Mouse (Mus musculus) stomach, postnatal 0 days (tissue): ENCODE measurements around the gene Cpsf3. TPM values are rescaled to one million over a fixed set of nuclear protein-coding genes. Genes with fewer than 3 reads are reported as not detected.

ENCODE experiments used
- ATAC-seq: fragments of 200-750 bp; cut with Nextera tagmentation; 2 replicates; pipeline ENCODE4 v1.8.0; 2017; ENCODE audit not compliant: low FRiP score, low TSS enrichment
- DNase-seq: peaks from one replicate; pipeline ENCODE4 v3.0.0-alpha.2; 2016; ENCODE audit warnings: low spot score
- H3K27ac ChIP-seq: fragments of 300-500 bp; sonication (generic); replicated peaks from 2 replicates; pipeline ENCODE4 v1.5.1; 2014; ENCODE audit warnings: mild to moderate bottlenecking, control low read depth
- H3K27me3 ChIP-seq: fragments of 300-500 bp; sonication (generic); 2 replicates; pipeline ENCODE4 v1.6.1; 2014; ENCODE audit warnings: low read length; ENCODE audit not compliant: control insufficient read depth, insufficient read depth
- H3K36me3 ChIP-seq: fragments of 300-500 bp; sonication (generic); 2 replicates; pipeline ENCODE4 v1.6.1; 2014; ENCODE audit warnings: low read length, mixed read lengths; ENCODE audit not compliant: control insufficient read depth, insufficient read depth
- H3K4me1 ChIP-seq: fragments of 300-500 bp; sonication (generic); replicated peaks from 2 replicates; pipeline ENCODE4 v1.6.1; 2014; ENCODE audit warnings: antibody characterized with exemption; ENCODE audit not compliant: control insufficient read depth, insufficient read depth
- H3K4me2 ChIP-seq: fragments of 300-500 bp; sonication (generic); replicated peaks from 2 replicates; pipeline ENCODE4 v1.6.1; 2014; ENCODE audit warnings: low read depth, mild to moderate bottlenecking, control low read depth, moderate library complexity
- H3K4me3 ChIP-seq: fragments of 300-500 bp; sonication (generic); 2 replicates; pipeline ENCODE4 v1.5.1; 2014; ENCODE audit warnings: low read depth, low read length, control low read depth
- H3K9ac ChIP-seq: fragments of 300-500 bp; sonication (generic); 2 replicates; pipeline ENCODE4 v1.6.1; 2014; ENCODE audit warnings: mild to moderate bottlenecking, low read length, control low read depth, mixed read lengths
- H3K9me3 ChIP-seq: fragments of 300-500 bp; sonication (generic); 2 replicates; pipeline ENCODE4 v1.6.1; 2016; ENCODE audit warnings: low read length; ENCODE audit not compliant: control insufficient read depth
- CTCF ChIP-seq: IDR thresholded peaks from 2 replicates; pipeline ENCODE4 v1.5.1; 2016; ENCODE audit warnings: antibody characterized with exemption, low read depth, mild to moderate bottlenecking, moderate library complexity
- EP300 ChIP-seq: optimal IDR thresholded peaks from 2 replicates; pipeline ENCODE3; 2016; ENCODE audit warnings: antibody characterized with exemption
- WGBS: fragments of 180-500 bp; shearing (Covaris S2); extraction: QIAGEN DNeasy Blood & Tissue Kit; methylation state at CpG from one replicate; pipeline ENCODE4 v1.1.7; 2014; 5-methylcytosine and 5-hydroxymethylcytosine counted together
- polyA plus RNA-seq: library from polyadenylated mRNA; unstranded; fragments of >200 nt; fragmentation: Nextera tagmentation; extraction: Ambion mirVana; gene quantifications from 2 replicates; pipeline ENCODE4 v1.2.1, GENCODE M21; 2015

Cpsf3 gene
- polyA plus RNA-seq, 1 experiment from 2014 or later: 45.2 TPM

DNA sequence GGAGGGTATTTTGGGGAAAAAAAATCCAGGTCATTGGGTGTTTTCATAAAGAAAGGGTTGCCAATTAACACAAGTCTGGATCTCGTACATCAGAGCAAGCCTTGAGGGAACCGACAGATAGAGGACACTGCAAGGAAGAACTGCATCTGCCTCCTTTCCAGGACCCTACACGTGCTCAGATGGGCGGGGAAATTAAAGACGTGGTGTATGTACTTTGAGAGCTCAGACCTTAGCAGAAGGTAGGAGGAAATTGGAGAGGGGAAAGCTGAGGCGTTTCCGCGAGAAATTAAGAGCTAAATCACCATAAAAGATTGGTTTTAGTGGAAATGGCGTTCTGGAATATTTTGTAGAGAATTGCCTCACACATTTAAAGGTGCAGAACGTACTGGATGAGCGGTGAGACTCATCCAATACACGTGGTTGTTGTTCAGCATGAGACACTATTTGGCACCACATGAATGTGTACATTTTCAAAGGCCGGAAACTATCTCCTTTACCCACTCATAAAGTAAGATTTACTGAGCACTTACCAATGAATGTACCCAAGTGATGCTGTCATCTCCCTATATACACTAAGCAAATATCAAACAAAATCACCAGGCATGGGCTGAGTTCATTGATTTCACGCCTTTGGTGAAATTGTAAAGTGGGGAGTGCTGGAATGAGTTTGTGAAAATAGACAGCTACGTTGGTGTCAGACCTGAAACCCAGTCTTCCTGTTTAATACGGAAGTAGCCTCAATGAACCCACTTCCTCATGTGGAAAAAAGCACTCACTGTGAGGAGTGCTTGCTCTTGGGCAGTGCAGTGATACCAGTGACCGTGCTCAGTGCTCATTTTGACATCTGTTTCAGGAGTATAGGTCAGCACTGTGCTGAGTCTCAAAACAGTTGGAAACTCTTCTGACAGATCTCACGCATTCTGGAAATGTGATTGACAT, 1.8 kb downstream of the Cpsf3 start:
- Histone ChIP-seq H3K4me1 (peaks cover 4% of the 10 kb centered on the region; the same call in 1 of the 2 replicates), H3K4me2 (peak overlapping the region; percentile 88), H3K27me3 (no peaks in the 10 kb centered on the region), H3K27ac (peak overlapping the region; percentile 90), H3K9ac (peak overlapping the region; percentile 90), H3K9me3 (no peaks in the 10 kb centered on the region), H3K36me3 (peaks cover 4% of the 10 kb centered on the region), H3K4me3 (peak overlapping the region; percentile 87)
- no peak for TF ChIP-seq CTCF
- TF ChIP-seq EP300: no peak
- ATAC-seq (no peak), DNase-seq (no peak)
- whole genome bisulfite sequencing: 26% methylated on average over 18 of the region's 18 CpGs

DNA sequence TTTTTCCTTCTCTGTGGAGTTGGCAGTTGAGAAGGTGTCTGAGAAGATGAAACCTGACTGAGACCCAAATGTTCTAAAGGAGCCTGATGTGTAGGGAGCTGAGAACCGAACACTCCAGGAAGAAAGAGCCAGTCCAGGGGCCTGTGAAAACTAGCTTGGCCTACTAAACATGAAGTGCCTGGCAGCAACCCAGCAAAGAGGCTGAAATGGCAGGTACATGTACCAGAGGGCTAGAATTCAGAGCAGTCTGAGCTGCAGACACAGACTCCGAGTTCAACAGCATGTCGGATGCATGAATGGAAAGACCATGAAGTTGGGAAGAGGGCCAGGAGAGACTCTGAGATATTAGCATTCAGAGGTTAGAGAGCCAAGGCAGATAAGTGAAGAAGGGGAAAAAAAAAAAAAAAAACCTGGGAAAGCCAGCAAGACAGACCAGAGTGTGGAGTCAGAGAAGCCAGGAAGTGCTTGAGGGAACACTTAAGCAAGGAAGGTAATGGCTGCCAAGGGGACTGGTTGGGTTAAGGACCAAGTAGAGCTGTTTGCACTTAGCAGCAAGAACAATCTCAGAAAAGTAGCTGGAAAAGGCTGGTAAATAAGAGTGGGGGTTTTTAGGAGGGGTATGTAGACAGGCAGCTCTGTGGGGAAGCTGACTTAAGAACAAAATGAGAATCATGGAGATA, 3.7 kb downstream of the Cpsf3 start:
- Histone ChIP-seq H3K4me2 (no peak overlapping the region), H3K27me3 (no peaks in the 10 kb centered on the region), H3K4me1 (peaks cover 4% of the 10 kb centered on the region; the same call in 1 of the 2 replicates), H3K27ac (no peak overlapping the region), H3K36me3 (peaks cover 14% of the 10 kb centered on the region), H3K4me3 (no peak overlapping the region), H3K9me3 (no peaks in the 10 kb centered on the region), H3K9ac (no peak overlapping the region)
- no peak for ATAC-seq
- WGBS: 89% methylated on average over 3 of the region's 3 CpGs
- no peak for DNase-seq
- TF ChIP-seq CTCF (no peak), EP300 (no peak)

DNA sequence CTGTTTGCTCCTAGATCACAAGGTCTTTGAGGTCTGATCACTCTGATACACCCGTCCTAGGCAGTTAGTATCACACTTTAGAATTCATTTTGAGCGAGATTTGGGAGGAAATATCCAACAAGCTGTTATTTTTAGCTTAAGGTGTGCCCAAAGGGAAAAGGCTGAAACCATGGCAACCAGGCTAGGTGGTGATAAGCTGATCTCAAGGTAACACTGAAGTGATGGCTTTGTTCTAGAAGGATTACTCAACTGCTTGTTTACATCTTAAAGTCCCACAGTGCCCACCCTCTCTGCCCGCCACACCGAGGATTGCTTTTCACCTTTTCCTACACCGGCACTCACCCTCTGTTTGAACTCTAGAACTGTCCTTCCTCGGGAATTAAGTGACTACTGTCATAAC, 4.5 kb downstream of the Cpsf3 start:
- H3K9me3 ChIP-seq: no peaks in the 10 kb centered on the region
- no peak overlapping the region for H3K9ac ChIP-seq
- peaks cover 4% of the 10 kb centered on the region; the same call in 1 of the 2 replicates for H3K4me1 ChIP-seq
- no peaks in the 10 kb centered on the region for H3K27me3 ChIP-seq
- WGBS: 61% methylated on average over 6 of the region's 6 CpGs
- no peak for ATAC-seq
- no peak overlapping the region for H3K27ac ChIP-seq
- TF ChIP-seq EP300 (no peak), CTCF (no peak)
- no peak for DNase-seq
- H3K4me2 ChIP-seq: no peak overlapping the region
- no peak overlapping the region for H3K4me3 ChIP-seq
- peaks cover 19% of the 10 kb centered on the region for H3K36me3 ChIP-seq

DNA sequence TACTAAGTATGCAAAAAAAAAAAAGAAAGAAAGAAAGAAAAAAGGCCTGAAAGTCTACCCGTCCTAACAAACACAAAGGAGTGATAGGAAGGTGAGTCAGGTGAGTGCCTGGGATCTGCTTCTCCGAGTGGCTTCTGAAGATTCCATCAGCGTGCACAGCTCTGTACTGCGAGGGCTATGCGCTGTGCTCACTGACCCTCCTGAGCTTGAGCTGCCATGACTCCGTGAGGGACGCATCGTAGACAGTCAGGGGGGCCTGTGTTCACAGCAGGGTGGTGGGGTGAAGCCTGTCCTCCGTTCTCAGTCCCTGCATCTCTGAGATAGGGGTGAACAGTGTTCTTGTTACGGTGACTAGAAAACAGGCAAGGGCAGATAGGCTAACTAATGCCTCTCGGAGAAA, 13.7 kb downstream of the Cpsf3 start:
- Histone ChIP-seq H3K9me3 (no peaks in the 10 kb centered on the region), H3K4me1 (no peaks in the 10 kb centered on the region), H3K27me3 (no peaks in the 10 kb centered on the region), H3K9ac (no peak overlapping the region), H3K36me3 (peaks cover 49% of the 10 kb centered on the region), H3K27ac (no peak overlapping the region), H3K4me2 (no peak overlapping the region), H3K4me3 (no peak overlapping the region)
- ATAC-seq (no peak), DNase-seq (no peak)
- WGBS: 96% methylated on average over 11 of the region's 11 CpGs
- no peak for TF ChIP-seq EP300

DNA sequence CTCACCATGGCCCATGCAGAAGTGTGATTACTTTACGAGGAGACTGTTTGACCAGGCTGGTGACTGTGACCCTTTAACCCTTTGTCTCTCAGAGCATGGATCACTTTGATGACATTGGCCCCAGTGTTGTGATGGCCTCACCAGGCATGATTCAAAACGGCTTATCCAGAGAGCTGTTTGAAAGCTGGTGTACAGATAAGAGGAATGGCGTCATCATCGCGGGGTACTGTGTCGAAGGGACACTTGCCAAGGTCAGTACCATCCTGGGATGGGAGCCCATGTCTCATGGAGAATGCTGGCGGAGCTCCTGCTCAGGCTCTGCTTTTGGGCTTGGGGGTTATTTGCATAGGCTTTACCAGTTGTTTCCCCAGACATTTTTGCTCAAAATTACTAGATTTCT, 16.1 kb downstream of the Cpsf3 start:
- H3K36me3 ChIP-seq: peaks cover 39% of the 10 kb centered on the region
- no peak overlapping the region for H3K4me3 ChIP-seq
- H3K9ac ChIP-seq: no peak overlapping the region
- H3K27me3 ChIP-seq: no peaks in the 10 kb centered on the region
- TF ChIP-seq EP300 (no peak), CTCF (no peak)
- no peaks in the 10 kb centered on the region for H3K9me3 ChIP-seq
- DNase-seq (no peak), ATAC-seq (peak; percentile 53; the same call in 1 of the 2 replicates)
- no peaks in the 10 kb centered on the region for H3K4me1 ChIP-seq
- 78% methylated on average over 7 of the region's 7 CpGs for WGBS
- H3K27ac ChIP-seq: no peak overlapping the region
- no peak overlapping the region for H3K4me2 ChIP-seq

DNA sequence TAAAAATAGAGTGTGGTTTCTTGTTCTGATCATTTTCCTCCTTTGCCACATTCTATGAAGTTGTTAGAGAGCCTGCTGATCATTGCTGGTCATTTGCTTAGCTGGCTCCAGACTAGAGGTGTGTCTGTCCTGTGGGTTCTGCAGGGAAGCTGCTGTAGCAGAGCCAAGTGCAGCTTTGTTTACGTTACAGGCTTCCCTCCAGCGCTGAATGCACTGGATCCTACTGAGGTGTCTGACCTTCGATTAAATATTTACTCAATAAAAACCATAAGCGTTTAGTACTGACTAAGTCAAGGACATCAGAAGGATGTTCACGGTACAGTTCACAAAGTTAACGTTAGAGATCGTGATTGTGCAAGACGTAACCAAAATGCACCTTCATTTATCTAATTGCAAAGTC, 16.7 kb downstream of the Cpsf3 start:
- 0 out of 2 replicates have a peak overlapping the region, but pooled peaks have one; percentile 18 for H3K27ac ChIP-seq
- ATAC-seq: peak; percentile 69

More for the DNA sequence above, 16.7 kb downstream of the Cpsf3 start:
- DNase-seq: no peak
- no peak overlapping the region for H3K4me3 ChIP-seq
- H3K9me3 ChIP-seq: no peaks in the 10 kb centered on the region
- no peaks in the 10 kb centered on the region for H3K27me3 ChIP-seq
- H3K4me2 ChIP-seq: no peak overlapping the region
- TF ChIP-seq CTCF (no peak), EP300 (no peak)
- H3K9ac ChIP-seq: no peak overlapping the region
- WGBS: 19% methylated on average over 8 of the region's 8 CpGs
- peaks cover 38% of the 10 kb centered on the region for H3K36me3 ChIP-seq
- H3K4me1 ChIP-seq: no peaks in the 10 kb centered on the region
